Mouse (Mus musculus) fat pad, adult 2 months (tissue): ENCODE results near the gene Cks2.

Experiments
- DNase-seq: peaks from one replicate; pipeline ENCODE4 v3.0.0-alpha.2; 2011; ENCODE audit warnings: low read depth, low spot score; ENCODE audit errors: extremely low read depth

Gene Cks2

GRCm38 (mm10) chr13:51679332-51679731, 34.3 kb downstream of the Cks2 start:
- DNase-seq, result no peak

- DNase-seq, result no peak
Observed at GRCm38 (mm10) chr13:51681076-51681475, 36.0 kb downstream of the Cks2 start.

- DNase-seq, result no peak
Observed at GRCm38 (mm10) chr13:51681634-51682033, 36.6 kb downstream of the Cks2 start.

- peak; percentile 95 for DNase-seq
Observed at GRCm38 (mm10) chr13:51685290-51685966, 40.4 kb downstream of the Cks2 start.

GRCm38 (mm10) chr13:51686966-51687365, 41.9 kb downstream of the Cks2 start:
- no peak for DNase-seq

- no peak for DNase-seq
Observed at GRCm38 (mm10) chr13:51688688-51689087, 43.7 kb downstream of the Cks2 start.

GRCm38 (mm10) chr13:51696481-51696880, 51.4 kb downstream of the Cks2 start:
- DNase-seq, result no peak

- no peak for DNase-seq
Observed at GRCm38 (mm10) chr13:51697455-51697854, 52.4 kb downstream of the Cks2 start.

GRCm38 (mm10) chr13:51697897-51698296, 52.9 kb downstream of the Cks2 start:
- no peak for DNase-seq

- no peak for DNase-seq
Observed at GRCm38 (mm10) chr13:51698318-51698717, 53.3 kb downstream of the Cks2 start.
